Mouse (Mus musculus): Measurements from ENCODE around the gene Grwd1. TPM values are rescaled to one million over a fixed set of nuclear protein-coding genes. Genes with fewer than 3 reads are reported as not detected.
A peak's percentile ranks its signal among the peaks of the same experiment; 100 is the strongest.

Gene Grwd1
- polyA plus RNA-seq, 1 experiment from 2014 or later = 37.4 TPM

DNA sequence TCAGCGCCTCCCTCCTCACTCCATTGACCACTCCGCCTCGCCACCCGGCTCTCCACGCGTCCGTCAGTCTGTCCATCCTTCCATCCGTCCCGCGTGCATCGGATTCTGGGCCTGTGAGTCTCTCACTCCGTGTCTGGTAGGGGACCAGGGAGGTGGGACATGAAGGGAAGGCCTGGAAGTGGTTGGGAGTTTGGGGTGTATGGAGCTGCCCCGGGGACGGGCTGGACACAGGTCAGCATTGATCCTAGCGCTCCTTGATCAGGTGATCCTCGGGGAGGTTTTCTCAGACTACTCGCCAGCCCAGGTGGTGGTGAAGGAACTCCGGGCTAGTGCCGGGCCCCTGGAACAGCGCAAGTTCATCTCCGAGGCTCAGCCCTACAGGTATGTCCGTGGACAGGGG is 43.1 kb downstream of the Grwd1 start:
- Histone ChIP-seq H3K4me3 (replicated peaks; ENCODE audit: low read depth, low read length) (no peak overlapping the region), H3K27me3 (ENCODE audit: control insufficient read depth, insufficient read depth, low read length) (no peaks in the 10 kb centered on the region), H3K27ac (replicated peaks; ENCODE audit: low read depth, low read length) (no peak overlapping the region), H3K4me1 (ENCODE audit: control insufficient read depth, insufficient read depth, low read length) (peaks cover 20% of the 10 kb centered on the region), H3K9me3 (ENCODE audit: control insufficient read depth, low read length) (no peaks in the 10 kb centered on the region), H3K36me3 (ENCODE audit: control insufficient read depth, insufficient read depth, low read length) (peaks cover 57% of the 10 kb centered on the region), H3K9ac (replicated peaks; ENCODE audit: low read length) (no peak overlapping the region), H3K4me2 (ENCODE audit: low read length) (peak overlapping the region; percentile 90)
- ATAC-seq (ENCODE audit: low FRiP score, low TSS enrichment) (no peak), DNase-seq (no peak)
- 88% methylated on average over 22 of the region's 22 CpGs for WGBS

DNA sequence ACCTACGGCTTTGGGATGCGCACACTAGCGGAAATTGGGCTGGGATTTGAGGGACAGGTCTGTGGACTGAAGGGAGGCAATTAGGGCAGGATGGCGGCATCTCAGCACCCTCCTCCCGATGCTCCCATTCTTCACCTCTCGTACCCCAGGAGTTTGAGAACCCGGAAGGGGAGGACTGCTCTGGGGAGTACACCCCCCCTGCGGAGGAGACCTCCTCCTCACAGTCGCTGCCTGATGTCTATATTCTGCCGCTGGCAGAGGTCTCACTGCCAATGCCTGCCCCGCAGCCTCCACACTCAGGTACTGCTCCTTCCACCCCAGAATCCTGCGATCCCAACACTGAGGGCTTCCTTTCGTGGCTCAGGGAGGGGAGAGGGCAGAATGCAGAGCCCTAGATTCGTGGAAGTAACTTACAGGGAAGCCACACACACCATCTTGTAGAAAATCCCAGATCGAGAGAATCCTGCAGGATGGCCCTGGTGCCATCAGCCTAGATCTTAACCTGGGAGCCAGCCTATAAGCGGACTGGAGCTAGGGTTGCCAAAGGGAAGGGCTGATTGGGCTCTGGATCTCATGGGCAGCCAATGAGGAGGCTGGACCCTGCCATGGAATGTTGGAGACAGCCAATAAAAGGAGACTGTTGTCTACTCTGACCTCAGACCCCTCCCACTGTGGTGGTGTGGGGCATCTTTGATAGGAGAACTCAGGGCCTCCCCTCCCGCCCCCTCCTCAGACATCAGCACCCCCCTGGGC is 43.9 kb downstream of the Grwd1 start:
- no peak for ATAC-seq (ENCODE audit: low FRiP score, low TSS enrichment)
- H3K36me3 ChIP-seq (ENCODE audit: control insufficient read depth, insufficient read depth, low read length) = peaks cover 49% of the 10 kb centered on the region
- H3K27me3 ChIP-seq (ENCODE audit: control insufficient read depth, insufficient read depth, low read length) = no peaks in the 10 kb centered on the region
- peaks cover 20% of the 10 kb centered on the region for H3K4me1 ChIP-seq (ENCODE audit: control insufficient read depth, insufficient read depth, low read length)
- 12% methylated on average over 17 of the region's 17 CpGs for WGBS
- DNase-seq = peak; percentile 77
- peak overlapping the region; percentile 88 for H3K9ac ChIP-seq (replicated peaks; ENCODE audit: low read length)
- H3K9me3 ChIP-seq (ENCODE audit: control insufficient read depth, low read length) = no peaks in the 10 kb centered on the region
- H3K27ac ChIP-seq (replicated peaks; ENCODE audit: low read depth, low read length) = peak overlapping the region; percentile 99
- peak overlapping the region; percentile 90 for H3K4me2 ChIP-seq (ENCODE audit: low read length)
- H3K4me3 ChIP-seq (replicated peaks; ENCODE audit: low read depth, low read length) = peak overlapping the region; percentile 83

DNA sequence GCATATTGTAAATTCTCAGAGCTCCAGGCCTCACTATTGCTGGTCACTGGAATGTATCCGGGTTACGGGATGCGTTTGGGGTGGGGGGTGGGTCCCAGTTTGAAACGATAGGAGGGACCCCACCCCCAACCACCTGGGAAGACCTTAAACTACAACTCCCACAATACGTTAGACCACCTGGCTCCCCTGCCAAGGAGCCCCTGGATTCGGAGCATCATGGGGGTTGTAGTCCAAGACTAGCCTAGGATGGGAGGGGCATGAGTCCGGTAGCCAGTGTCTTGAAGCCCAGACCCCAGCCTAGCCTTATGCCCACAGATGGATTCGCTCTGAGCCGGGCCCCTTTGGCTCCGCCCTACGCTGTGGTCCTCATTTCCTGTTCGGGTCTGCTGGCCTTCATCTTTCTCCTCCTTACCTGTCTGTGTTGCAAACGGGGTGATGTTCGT is 44.6 kb downstream of the Grwd1 start:
- peak overlapping the region; percentile 88 for H3K9ac ChIP-seq (replicated peaks; ENCODE audit: low read length)
- peaks cover 42% of the 10 kb centered on the region for H3K36me3 ChIP-seq (ENCODE audit: control insufficient read depth, insufficient read depth, low read length)
- DNase-seq (peak; percentile 87), ATAC-seq (ENCODE audit: low FRiP score, low TSS enrichment) (peak; percentile 24; the same call in 1 of the 2 replicates)
- no peaks in the 10 kb centered on the region for H3K27me3 ChIP-seq (ENCODE audit: control insufficient read depth, insufficient read depth, low read length)
- peak overlapping the region; percentile 83 for H3K4me3 ChIP-seq (replicated peaks; ENCODE audit: low read depth, low read length)
- peaks cover 20% of the 10 kb centered on the region for H3K4me1 ChIP-seq (ENCODE audit: control insufficient read depth, insufficient read depth, low read length)
- WGBS = under 1% methylated on average over 14 of the region's 14 CpGs
- H3K4me2 ChIP-seq (ENCODE audit: low read length) = peak overlapping the region; percentile 90
- H3K27ac ChIP-seq (replicated peaks; ENCODE audit: low read depth, low read length) = peak overlapping the region; percentile 99
- no peaks in the 10 kb centered on the region for H3K9me3 ChIP-seq (ENCODE audit: control insufficient read depth, low read length)

GRCm38 (mm10) chr7:45785388-45786135 is 45.2 kb downstream of the Grwd1 start:
- Histone ChIP-seq H3K9me3 (ENCODE audit: control insufficient read depth, low read length) (no peaks in the 10 kb centered on the region), H3K4me2 (ENCODE audit: low read length) (peak overlapping the region; percentile 90), H3K9ac (replicated peaks; ENCODE audit: low read length) (peak overlapping the region; percentile 88), H3K27ac (replicated peaks; ENCODE audit: low read depth, low read length) (peak overlapping the region; percentile 99), H3K4me3 (replicated peaks; ENCODE audit: low read depth, low read length) (peak overlapping the region; percentile 83), H3K4me1 (ENCODE audit: control insufficient read depth, insufficient read depth, low read length) (peaks cover 20% of the 10 kb centered on the region), H3K36me3 (ENCODE audit: control insufficient read depth, insufficient read depth, low read length) (peaks cover 36% of the 10 kb centered on the region), H3K27me3 (ENCODE audit: control insufficient read depth, insufficient read depth, low read length) (no peaks in the 10 kb centered on the region)
- under 1% methylated on average over 40 of the region's 42 CpGs for WGBS
- ATAC-seq (ENCODE audit: low FRiP score, low TSS enrichment) (peak; percentile 3; the same call in 1 of the 2 replicates), DNase-seq (no peak)

- peak; percentile 78 for ATAC-seq (ENCODE audit: low FRiP score, low TSS enrichment)
- H3K27me3 ChIP-seq (ENCODE audit: control insufficient read depth, insufficient read depth, low read length) = no peaks in the 10 kb centered on the region
- no peaks in the 10 kb centered on the region for H3K9me3 ChIP-seq (ENCODE audit: control insufficient read depth, low read length)
- H3K36me3 ChIP-seq (ENCODE audit: control insufficient read depth, insufficient read depth, low read length) = peaks cover 28% of the 10 kb centered on the region
- H3K4me3 ChIP-seq (replicated peaks; ENCODE audit: low read depth, low read length) = peak within 1 kb of the TSS; percentile 83
- peak within 1 kb of the TSS; percentile 88 for H3K9ac ChIP-seq (replicated peaks; ENCODE audit: low read length)
- peaks cover 20% of the 10 kb centered on the region for H3K4me1 ChIP-seq (ENCODE audit: control insufficient read depth, insufficient read depth, low read length)
- DNase-seq = peak; percentile 99
- H3K27ac ChIP-seq (replicated peaks; ENCODE audit: low read depth, low read length) = peak within 1 kb of the TSS; percentile 99
- WGBS = 11% methylated on average over 20 of the region's 20 CpGs
- peak within 1 kb of the TSS; percentile 90 for H3K4me2 ChIP-seq (ENCODE audit: low read length)
Observed at GRCm38 (mm10) chr7:45784524-45785372, 46.0 kb downstream of the Grwd1 start, which contains the start of gene Sult2b1. Sult2b1 (minus strand) TSS chr7:45784669.

DNA sequence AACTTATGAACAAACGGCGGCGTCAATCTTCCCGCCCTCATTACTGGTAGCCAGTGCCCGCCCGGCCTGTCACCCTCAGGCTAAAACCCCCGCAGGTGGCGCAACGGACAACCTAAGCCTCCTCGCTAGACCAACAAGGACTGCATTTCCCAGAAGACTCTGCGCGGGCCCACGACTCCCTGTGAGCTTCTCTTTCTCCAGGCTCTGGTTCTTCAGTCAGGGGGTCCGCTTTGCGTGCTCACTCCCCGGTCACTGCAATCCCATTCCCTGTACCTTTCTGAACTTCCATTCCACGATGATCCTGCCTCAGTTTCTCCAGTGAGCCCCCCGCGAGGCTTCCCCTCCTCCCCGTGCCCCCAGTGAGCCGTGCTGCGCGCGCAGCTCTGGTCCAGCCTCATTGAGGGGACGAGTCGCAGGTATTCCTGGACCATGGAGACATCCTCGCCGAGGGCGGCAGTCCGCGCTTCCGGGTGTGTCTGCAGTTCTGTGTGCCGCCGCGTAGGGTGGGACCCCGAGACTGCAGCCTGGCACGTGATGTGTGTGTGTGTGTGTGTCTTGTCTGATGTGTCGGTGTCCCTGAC is 47.1 kb downstream of the Grwd1 start, which contains the start of gene Lmtk3:
Lmtk3 (plus strand) TSS at position 228 of the 581 bp plus-strand sequence.
- Histone ChIP-seq H3K27me3 (ENCODE audit: control insufficient read depth, insufficient read depth, low read length) (no peaks in the 10 kb centered on the region), H3K9ac (replicated peaks; ENCODE audit: low read length) (peak within 1 kb of the TSS; percentile 88), H3K4me3 (replicated peaks; ENCODE audit: low read depth, low read length) (peak within 1 kb of the TSS; percentile 83), H3K4me2 (ENCODE audit: low read length) (peak within 1 kb of the TSS; percentile 90), H3K4me1 (ENCODE audit: control insufficient read depth, insufficient read depth, low read length) (peaks cover 20% of the 10 kb centered on the region), H3K36me3 (ENCODE audit: control insufficient read depth, insufficient read depth, low read length) (peaks cover 16% of the 10 kb centered on the region), H3K9me3 (ENCODE audit: control insufficient read depth, low read length) (no peaks in the 10 kb centered on the region), H3K27ac (replicated peaks; ENCODE audit: low read depth, low read length) (peak within 1 kb of the TSS; percentile 99)
- ATAC-seq (ENCODE audit: low FRiP score, low TSS enrichment) (peak; percentile 57), DNase-seq (peak; percentile 91)
- WGBS = under 1% methylated on average over 38 of the region's 38 CpGs

DNA sequence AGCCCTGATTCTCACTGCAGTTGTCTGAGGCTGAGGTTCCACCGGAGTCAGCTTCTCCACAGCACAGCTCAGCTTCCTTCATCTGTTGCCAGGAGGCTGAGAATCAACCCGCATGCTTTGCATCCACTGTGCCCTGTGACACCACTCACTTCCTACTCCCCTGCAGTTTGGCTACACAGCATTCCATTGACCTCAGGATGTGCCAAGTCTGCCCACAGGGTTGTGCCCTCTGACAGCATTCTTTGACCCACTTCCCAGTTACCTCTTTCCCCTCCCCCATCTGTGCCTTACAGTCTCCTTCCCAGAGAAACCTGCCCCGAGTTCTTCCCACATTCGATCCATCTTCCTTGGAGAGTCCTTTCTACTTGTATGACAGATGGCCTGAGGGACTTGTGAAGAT is 48.5 kb downstream of the Grwd1 start:
- 76% methylated on average over 4 of the region's 4 CpGs for WGBS
- DNase-seq = no peak
- no peak for ATAC-seq (ENCODE audit: low FRiP score, low TSS enrichment)

More for the DNA sequence above, 48.5 kb downstream of the Grwd1 start:
- H3K9ac ChIP-seq (replicated peaks; ENCODE audit: low read length) = no peak overlapping the region
- H3K9me3 ChIP-seq (ENCODE audit: control insufficient read depth, low read length) = no peaks in the 10 kb centered on the region
- H3K36me3 ChIP-seq (ENCODE audit: control insufficient read depth, insufficient read depth, low read length) = peaks cover 3% of the 10 kb centered on the region
- H3K27me3 ChIP-seq (ENCODE audit: control insufficient read depth, insufficient read depth, low read length) = no peaks in the 10 kb centered on the region
- H3K4me2 ChIP-seq (ENCODE audit: low read length) = no peak overlapping the region
- H3K4me3 ChIP-seq (replicated peaks; ENCODE audit: low read depth, low read length) = no peak overlapping the region
- H3K27ac ChIP-seq (replicated peaks; ENCODE audit: low read depth, low read length) = no peak overlapping the region
- peaks cover 17% of the 10 kb centered on the region for H3K4me1 ChIP-seq (ENCODE audit: control insufficient read depth, insufficient read depth, low read length)

Measured in midbrain, embryonic 14.5 days (tissue).